Mouse (Mus musculus) lung, adult 2 months (tissue): ENCODE data around the gene Dclk1. TPM values are rescaled to one million over a fixed set of nuclear protein-coding genes. Genes with fewer than 3 reads are reported as not detected.

Source experiments
- DNase-seq: peaks from one replicate; pipeline ENCODE4 v3.0.0; 2022
- H3K4me1 ChIP-seq: fragments of 200-500 bp; 2 replicates; pipeline ENCODE4 v1.6.1; 2011; ENCODE audit warnings: low read length; ENCODE audit not compliant: control insufficient read depth, insufficient read depth
- H3K4me3 ChIP-seq: fragments of 200-500 bp; replicated peaks from 2 replicates; pipeline ENCODE3; 2011; ENCODE audit warnings: low read depth, mild to moderate bottlenecking, control low read depth, low read length; ENCODE audit errors: extremely low read depth
- CTCF ChIP-seq: fragments of 200-500 bp; IDR thresholded peaks from 2 replicates; pipeline ENCODE4 v1.5.1; 2011; ENCODE audit warnings: mild to moderate bottlenecking, low read length, control low read depth; ENCODE audit not compliant: insufficient read depth
- POLR2A ChIP-seq: fragments of 200-500 bp; IDR thresholded peaks from 2 replicates; pipeline ENCODE4 v1.6.1; 2011; ENCODE audit warnings: low read depth, mild to moderate bottlenecking, control low read depth, low read length, borderline replicate concordance; ENCODE audit errors: extremely low read depth
- WGBS: fragments of 180-500 bp; shearing (Covaris S2); methylation state at CpG from one replicate; pipeline ENCODE4 v1.1.7; 2018; 5-methylcytosine and 5-hydroxymethylcytosine counted together
- polyA plus RNA-seq: library from polyadenylated mRNA; depleted of rRNA; stranded (reverse); fragments of >200 nt; gene quantifications from 2 replicates; pipeline ENCODE4 v1.2.3, GENCODE M21; 2012

Dclk1 gene
- polyA plus RNA-seq, 1 experiment: 1.9 TPM

- DNase-seq: no peak
- Histone ChIP-seq H3K4me3 (no peak overlapping the region), H3K4me1 (no peaks in the 10 kb centered on the region)
- TF ChIP-seq POLR2A: no peak
- no peak for TF ChIP-seq CTCF
- WGBS: 57% methylated on average over 2 of the region's 2 CpGs
These were observed 287.2 kb downstream of the Dclk1 start for GRCm38 (mm10) chr3:55529414-55529813.

- 60% methylated on average over 14 of the region's 14 CpGs for WGBS
- Histone ChIP-seq H3K4me3 (no peak overlapping the region), H3K4me1 (no peaks in the 10 kb centered on the region)
- TF ChIP-seq POLR2A (no peak), CTCF (no peak)
- no peak for DNase-seq
These were observed 289.3 kb downstream of the Dclk1 start for GRCm38 (mm10) chr3:55531204-55532044.

- H3K4me1 ChIP-seq: no peaks in the 10 kb centered on the region
- 87% methylated on average over 17 of the region's 17 CpGs for WGBS
- H3K4me3 ChIP-seq: no peak overlapping the region
- TF ChIP-seq CTCF (no peak), POLR2A (no peak)
- DNase-seq: no peak
These were observed 290.2 kb downstream of the Dclk1 start for GRCm38 (mm10) chr3:55532175-55532973.

- no peak for DNase-seq
- Histone ChIP-seq H3K4me3 (no peak overlapping the region), H3K4me1 (no peaks in the 10 kb centered on the region)
- WGBS: 70% methylated on average over 9 of the region's 9 CpGs
- TF ChIP-seq CTCF (no peak), POLR2A (no peak)
These were observed 293.5 kb downstream of the Dclk1 start for GRCm38 (mm10) chr3:55535591-55536200.

- TF ChIP-seq POLR2A: no peak
- TF ChIP-seq CTCF: no peak
- H3K4me3 ChIP-seq: no peak overlapping the region
- 67% methylated on average over 6 of the region's 6 CpGs for WGBS
- DNase-seq: no peak
- H3K4me1 ChIP-seq: no peaks in the 10 kb centered on the region
These were observed 294.7 kb downstream of the Dclk1 start for GRCm38 (mm10) chr3:55536901-55537300.

GRCm38 (mm10) chr3:55537714-55538113 lies 295.6 kb downstream of the Dclk1 start:
- Histone ChIP-seq H3K4me1 (no peaks in the 10 kb centered on the region), H3K4me3 (no peak overlapping the region)
- WGBS: 70% methylated on average over 5 of the region's 5 CpGs
- DNase-seq: no peak
- TF ChIP-seq POLR2A (no peak), CTCF (no peak)

GRCm38 (mm10) chr3:55539400-55539799 lies 297.2 kb downstream of the Dclk1 start:
- TF ChIP-seq CTCF (no peak), POLR2A (no peak)
- Histone ChIP-seq H3K4me1 (no peaks in the 10 kb centered on the region), H3K4me3 (no peak overlapping the region)
- DNase-seq: no peak
- WGBS: 57% methylated on average over 4 of the region's 4 CpGs

- TF ChIP-seq CTCF: no peak
- TF ChIP-seq POLR2A: no peak
- DNase-seq: no peak
- 52% methylated on average over 12 of the region's 12 CpGs for WGBS
- H3K4me1 ChIP-seq: no peaks in the 10 kb centered on the region
- H3K4me3 ChIP-seq: no peak overlapping the region
These were observed 297.7 kb downstream of the Dclk1 start for GRCm38 (mm10) chr3:55539811-55540293.

- 92% methylated on average over 6 of the region's 6 CpGs for WGBS
- TF ChIP-seq POLR2A: no peak
- TF ChIP-seq CTCF: no peak
- H3K4me1 ChIP-seq: no peaks in the 10 kb centered on the region
- H3K4me3 ChIP-seq: no peak overlapping the region
- DNase-seq: no peak
These were observed 298.4 kb downstream of the Dclk1 start for GRCm38 (mm10) chr3:55540406-55541140.
